Mouse (Mus musculus) cerebellum, adult 8-10 months (tissue): ENCODE results near the gene Fam205a1.
"Not testable (repeated sequence)": the region's sequence is repeated elsewhere in the genome, so short reads cannot be mapped to it uniquely, and the experiment has no call there.

Source experiments
- DNase-seq: peaks from one replicate; pipeline ENCODE4 v3.0.0; 2022

The Fam205a1 gene

DNA sequence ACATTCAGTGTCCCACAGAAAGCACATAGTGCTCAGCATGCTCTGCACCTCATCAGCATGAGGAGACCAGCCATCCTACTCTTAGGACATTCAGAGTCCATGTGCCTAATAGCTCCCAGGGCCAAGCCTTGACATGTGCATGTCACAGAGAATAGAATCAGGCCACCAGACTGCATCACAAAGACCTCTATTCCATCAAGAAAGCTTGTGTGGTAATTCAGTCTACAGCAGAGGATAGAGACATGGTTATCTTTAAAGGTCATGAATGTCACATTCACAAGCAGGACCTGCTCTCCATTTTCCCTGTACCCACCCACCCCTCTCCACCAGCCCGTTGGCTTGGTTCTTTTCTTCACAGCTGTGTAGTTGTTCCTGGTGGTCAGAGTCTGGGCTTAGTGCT, at the start of gene Fam205a1:
TSS of gene Fam205a1 (minus strand) at position 101 of the 400 bp plus-strand sequence.
- DNase-seq, result not testable (repeated sequence)

GRCm38 (mm10) chr4:42902730-42903129, 49.0 kb upstream of the Fam205a1 start:
- DNase-seq, result no peak

- DNase-seq, result no peak
Measured at GRCm38 (mm10) chr4:42902174-42902573, 48.5 kb upstream of the Fam205a1 start.

DNA sequence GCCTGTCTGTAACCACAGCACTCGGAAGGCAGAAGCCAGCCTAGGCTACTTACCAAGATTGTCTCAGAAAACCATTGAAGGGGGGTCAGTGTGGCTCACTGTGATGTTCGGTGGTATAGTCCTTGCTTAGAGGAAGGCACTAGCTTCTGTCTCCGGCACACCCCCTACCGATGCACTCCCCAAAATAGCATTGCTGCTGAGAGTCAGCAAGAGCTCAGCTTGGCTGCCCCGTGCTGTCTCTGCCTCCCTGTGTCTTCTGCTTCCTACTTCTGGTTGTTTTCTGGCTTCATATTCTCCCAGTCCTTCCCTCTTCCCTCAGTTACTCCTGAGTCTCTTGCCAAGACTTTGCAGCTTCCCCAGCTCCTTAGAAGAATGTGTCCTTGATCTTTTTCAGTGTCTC, 47.2 kb upstream of the Fam205a1 start:
- no peak for DNase-seq

DNA sequence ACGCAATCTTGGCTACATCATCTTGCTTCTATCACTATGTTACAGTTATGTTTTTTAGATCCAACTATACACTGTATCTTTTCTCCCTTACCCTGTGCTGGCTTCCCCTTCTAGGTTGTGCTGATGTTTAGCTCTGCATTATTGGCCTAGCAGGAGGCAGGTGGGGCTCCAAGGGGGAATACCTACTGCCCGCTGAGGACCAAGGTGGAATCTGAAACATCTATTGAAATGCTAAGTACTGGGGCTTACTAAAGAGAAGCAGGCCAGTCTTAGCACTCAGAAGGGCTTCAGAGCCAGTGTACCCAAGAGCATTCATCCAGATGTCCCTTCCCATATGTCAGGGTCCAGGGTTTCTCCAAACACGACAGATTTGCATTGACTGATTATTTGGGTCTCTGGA, 45.2 kb upstream of the Fam205a1 start:
- DNase-seq, result no peak

GRCm38 (mm10) chr4:42895118-42895517, 41.4 kb upstream of the Fam205a1 start:
- no peak for DNase-seq

DNA sequence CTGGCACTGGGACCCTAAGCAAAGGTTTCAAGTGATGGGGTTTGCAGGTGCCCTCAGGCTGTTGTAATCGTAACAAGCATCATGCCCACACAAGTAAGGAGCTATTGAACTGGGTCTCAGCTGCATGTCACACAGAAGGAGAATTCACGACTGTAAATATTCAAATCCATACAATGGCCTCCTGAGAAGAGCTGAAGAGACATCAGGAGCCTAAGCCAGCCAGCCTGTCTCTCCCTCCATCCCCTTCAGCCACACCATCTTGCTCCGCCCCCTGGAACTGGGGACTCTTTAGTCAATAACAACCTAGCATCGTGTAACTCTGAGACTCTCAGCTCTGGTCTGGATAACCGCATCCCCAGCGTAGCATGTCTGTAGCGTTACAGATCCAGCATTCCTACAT, 37.5 kb upstream of the Fam205a1 start:
- no peak for DNase-seq

DNA sequence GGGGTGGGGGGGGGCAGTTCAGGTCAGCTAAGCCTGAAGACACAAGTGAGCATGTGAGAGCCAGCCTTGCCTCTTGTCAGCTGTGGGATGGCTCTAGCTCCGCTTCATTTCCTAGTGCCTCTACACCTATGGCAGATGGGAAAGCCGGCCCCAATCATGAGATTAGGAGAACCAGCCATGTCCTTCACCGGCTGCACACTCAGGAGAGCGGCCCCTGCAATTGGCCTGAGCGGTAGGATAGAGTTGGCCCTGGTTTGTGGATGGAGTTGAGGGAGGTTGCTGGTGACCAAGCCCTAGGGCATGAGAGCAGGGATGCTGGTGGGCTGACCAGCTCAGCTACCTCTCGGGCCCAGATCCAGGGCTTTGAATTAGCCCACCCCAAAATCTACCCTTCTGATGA, 35.1 kb upstream of the Fam205a1 start:
- no peak for DNase-seq

GRCm38 (mm10) chr4:42886926-42887325, 33.2 kb upstream of the Fam205a1 start:
- DNase-seq, result no peak

DNA sequence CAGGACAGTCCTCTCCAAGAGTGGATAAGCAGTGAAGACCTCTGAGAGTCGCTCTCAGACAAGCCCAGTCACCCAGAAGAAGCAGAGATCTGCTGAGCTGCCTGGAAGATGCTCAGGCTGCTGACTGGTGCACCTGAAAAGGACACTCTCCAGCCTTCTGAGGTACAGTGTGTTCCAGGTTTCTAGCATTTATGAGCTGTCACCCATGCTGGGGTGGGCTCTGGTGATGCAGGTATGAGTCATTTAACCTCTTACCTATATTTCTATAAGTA, 26.9 kb upstream of the Fam205a1 start:
- DNase-seq, result no peak

GRCm38 (mm10) chr4:42879829-42880676, 26.4 kb upstream of the Fam205a1 start:
- DNase-seq, result no peak

- DNase-seq, result no peak
Measured at GRCm38 (mm10) chr4:42877657-42878056, 24.0 kb upstream of the Fam205a1 start.

- DNase-seq, result peak; percentile 67
Measured at GRCm38 (mm10) chr4:42876586-42877291, 23.1 kb upstream of the Fam205a1 start.

- DNase-seq, result no peak
Measured at GRCm38 (mm10) chr4:42874134-42874533, 20.4 kb upstream of the Fam205a1 start, which contains the start of gene Fam205c. Gene Fam205c, minus strand, starts transcription at chr4:42874234.

GRCm38 (mm10) chr4:42872746-42873435, 19.2 kb upstream of the Fam205a1 start:
- DNase-seq, result no peak

DNA sequence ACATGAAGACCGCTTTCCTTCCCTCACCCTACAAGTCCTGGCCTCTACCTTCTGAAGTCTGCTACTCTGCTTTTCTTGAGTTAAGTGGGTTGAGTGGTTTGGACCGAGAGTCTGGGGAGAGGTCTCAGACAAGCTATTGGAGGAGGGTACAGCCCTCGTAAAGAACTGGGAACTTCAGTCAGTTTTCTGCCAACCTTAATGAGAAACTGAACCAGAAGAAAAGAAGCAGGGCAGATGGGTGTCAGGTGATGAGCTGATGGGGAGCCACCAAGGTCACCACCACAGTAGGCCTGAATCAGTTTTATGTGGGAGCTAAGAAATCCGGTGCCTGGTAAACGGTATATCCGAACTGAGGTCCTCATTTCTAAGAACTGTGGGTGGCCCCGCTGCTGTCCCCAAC, 18.5 kb upstream of the Fam205a1 start:
- DNase-seq, result no peak

GRCm38 (mm10) chr4:42870748-42871147, 17.1 kb upstream of the Fam205a1 start:
- DNase-seq, result no peak

DNA sequence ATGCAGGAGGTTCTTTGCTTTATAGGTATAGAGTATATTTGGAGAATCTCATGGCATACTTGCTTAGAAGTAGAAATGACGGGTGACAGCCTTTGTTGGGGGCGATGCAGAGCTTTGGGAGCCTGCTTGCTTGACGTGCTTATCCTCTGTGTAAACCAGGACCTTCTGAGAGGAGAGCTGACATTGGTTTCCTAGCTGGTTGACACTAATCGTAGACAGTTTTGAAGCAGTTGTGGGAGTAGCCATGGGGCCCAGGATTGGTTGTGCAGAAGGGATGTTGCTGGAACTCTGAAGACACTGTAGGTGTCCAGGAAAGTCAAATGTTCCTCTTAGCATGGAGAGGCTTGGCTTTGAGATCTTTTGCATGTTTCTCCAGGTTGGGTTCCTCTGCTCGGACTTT, 14.5 kb upstream of the Fam205a1 start:
- no peak for DNase-seq

GRCm38 (mm10) chr4:42867390-42867789, 13.7 kb upstream of the Fam205a1 start:
- DNase-seq, result no peak

- not testable (repeated sequence) for DNase-seq
Measured at GRCm38 (mm10) chr4:42863487-42863886, 9.8 kb upstream of the Fam205a1 start.

DNA sequence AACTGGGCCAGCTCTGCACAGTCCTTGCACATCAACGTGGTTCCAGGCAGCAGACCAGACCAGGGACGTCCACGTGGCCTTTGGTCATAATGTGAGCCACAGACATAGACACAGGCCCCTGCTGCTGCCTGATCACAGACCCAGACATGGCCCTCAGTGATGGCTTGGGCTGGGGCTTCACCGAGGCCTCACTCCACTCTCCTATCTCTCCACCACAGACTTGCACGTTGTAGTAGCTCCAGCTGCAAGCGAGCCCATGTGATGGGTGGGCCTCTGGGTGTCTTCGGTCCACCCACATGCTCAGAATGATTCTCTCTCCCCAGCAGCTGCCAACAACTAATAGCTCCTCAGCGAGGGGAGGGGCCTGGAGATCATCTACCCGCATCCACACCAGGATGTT, 6.8 kb upstream of the Fam205a1 start:
- not testable (repeated sequence) for DNase-seq

- DNase-seq, result not testable (repeated sequence)
Measured at GRCm38 (mm10) chr4:42856671-42857070, 3.0 kb upstream of the Fam205a1 start, which contains the start of gene Gm12394. Gene Gm12394, minus strand, starts transcription at chr4:42856771.
